22 mouse cellular contexts compared by ENCODE assay signal in the genomic region with DNA sequence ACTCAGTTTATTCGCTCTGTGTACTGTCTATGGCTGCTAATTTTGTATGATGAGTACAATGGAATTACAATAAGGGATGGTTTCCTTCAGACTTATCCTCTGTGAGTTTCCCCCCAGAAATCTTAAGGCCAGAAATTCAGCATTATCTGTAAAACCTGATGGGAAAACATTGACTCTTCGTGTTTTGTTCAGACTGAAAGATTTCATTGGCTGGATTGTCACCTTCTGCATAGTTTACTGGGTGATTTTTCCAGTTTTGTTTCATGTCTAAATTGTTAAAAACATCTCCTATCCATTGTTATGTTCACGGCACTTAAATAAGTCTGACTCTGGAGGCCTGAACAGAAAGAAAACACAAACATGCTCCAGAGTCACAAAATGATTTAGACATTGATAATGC.
DNase-seq lines count a peak whose midpoint lies in the region; ATAC-seq and TF ChIP-seq lines count a peak whose summit lies in the region.
"Had no signal": no experiment of that assay in that cellular context is flagged by ENCODE, and none has a peak within 500 bp of the region (broad histone marks: within the 10 kb centered on the region; RNA-seq: fewer than 3 reads in every experiment).

No protein-coding gene starts in this region.

- peak in 1 of 2 experiments; percentile 42 for DNase-seq in cerebellum, adult 2 months
- DNase-seq in cerebellum, adult 11-12 months = no peak
- peak; percentile 19 for DNase-seq in midbrain, embryonic 14.5 days
- DNase-seq: adrenal gland, adult 8-10 months; adrenal gland, postnatal 25 days; gastrocnemius, postnatal 10 days; gastrocnemius, postnatal 36 days; heart, adult 2 months; heart, postnatal 14 days; heart, postnatal 4 days had no signal

- H3K9me3 ChIP-seq in hindbrain, embryonic 15.5 days = no peaks in the 10 kb centered on the region
- H3K9me3 ChIP-seq in hindbrain, embryonic 12.5 days (replicated peaks) = no peaks in the 10 kb centered on the region
- no peaks in the 10 kb centered on the region for H3K9me3 ChIP-seq in midbrain, embryonic 14.5 days (ENCODE audit: control insufficient read depth, low read length)
- H3K9me3 ChIP-seq in midbrain, embryonic 15.5 days = no peaks in the 10 kb centered on the region
- no peaks in the 10 kb centered on the region for H3K9me3 ChIP-seq in neural tube, embryonic 14.5 days (ENCODE audit: control insufficient read depth, low read length)
- no peaks in the 10 kb centered on the region for H3K9me3 ChIP-seq in neural tube, embryonic 15.5 days (replicated peaks)
- H3K9me3 ChIP-seq: forebrain, embryonic 10.5 days; forebrain, embryonic 13.5 days; heart, embryonic 10.5 days; heart, embryonic 13.5 days; hindbrain, embryonic 13.5 days had no signal

- no peak overlapping the region for H3K4me3 ChIP-seq in cerebellum, adult 2 months (replicated peaks; ENCODE audit: insufficient read depth, low read depth, low read length)
- no peak overlapping the region for H3K4me3 ChIP-seq in hindbrain, embryonic 15.5 days
- no peak overlapping the region for H3K4me3 ChIP-seq in hindbrain, embryonic 12.5 days
- H3K4me3 ChIP-seq in midbrain, embryonic 14.5 days (replicated peaks; ENCODE audit: low read depth, low read length) = no peak overlapping the region
- no peak overlapping the region for H3K4me3 ChIP-seq in midbrain, embryonic 15.5 days
- no peak overlapping the region for H3K4me3 ChIP-seq in neural tube, embryonic 14.5 days (ENCODE audit: low read depth, low read length)
- no peak overlapping the region for H3K4me3 ChIP-seq in neural tube, embryonic 15.5 days (replicated peaks)
- H3K4me3 ChIP-seq: forebrain, embryonic 10.5 days; forebrain, embryonic 13.5 days; heart, adult 2 months; heart, embryonic 10.5 days; heart, embryonic 13.5 days; hindbrain, embryonic 13.5 days had no signal

- H3K27me3 ChIP-seq in cerebellum, adult 2 months (ENCODE audit: control insufficient read depth, insufficient read depth, low read length) = no peaks in the 10 kb centered on the region
- H3K27me3 ChIP-seq in hindbrain, embryonic 15.5 days = no peaks in the 10 kb centered on the region
- no peaks in the 10 kb centered on the region for H3K27me3 ChIP-seq in hindbrain, embryonic 12.5 days
- no peaks in the 10 kb centered on the region for H3K27me3 ChIP-seq in midbrain, embryonic 14.5 days (ENCODE audit: control insufficient read depth, insufficient read depth, low read length)
- no peaks in the 10 kb centered on the region for H3K27me3 ChIP-seq in midbrain, embryonic 15.5 days (replicated peaks)
- no peaks in the 10 kb centered on the region for H3K27me3 ChIP-seq in neural tube, embryonic 14.5 days (ENCODE audit: control insufficient read depth, insufficient read depth, low read length)
- no peaks in the 10 kb centered on the region for H3K27me3 ChIP-seq in neural tube, embryonic 15.5 days (replicated peaks)
- H3K27me3 ChIP-seq: forebrain, embryonic 13.5 days; heart, embryonic 13.5 days; hindbrain, embryonic 13.5 days had no signal

- peaks cover 16% of the 10 kb centered on the region; the same call in 1 of the 2 replicates for H3K4me1 ChIP-seq in cerebellum, adult 2 months (ENCODE audit: control insufficient read depth, insufficient read depth, low read length)
- peaks cover 3% of the 10 kb centered on the region; the same call in 1 of the 2 replicates for H3K4me1 ChIP-seq in hindbrain, embryonic 15.5 days (replicated peaks)
- no peaks in the 10 kb centered on the region for H3K4me1 ChIP-seq in hindbrain, embryonic 12.5 days
- H3K4me1 ChIP-seq in midbrain, embryonic 14.5 days (ENCODE audit: control insufficient read depth, insufficient read depth, low read length) = no peaks in the 10 kb centered on the region
- no peaks in the 10 kb centered on the region for H3K4me1 ChIP-seq in midbrain, embryonic 15.5 days
- no peaks in the 10 kb centered on the region for H3K4me1 ChIP-seq in neural tube, embryonic 14.5 days (ENCODE audit: control insufficient read depth, insufficient read depth, low read length)
- H3K4me1 ChIP-seq in neural tube, embryonic 15.5 days = no peaks in the 10 kb centered on the region
- H3K4me1 ChIP-seq: forebrain, embryonic 10.5 days; forebrain, embryonic 13.5 days; heart, embryonic 10.5 days; heart, embryonic 13.5 days; hindbrain, embryonic 13.5 days had no signal

- H3K9ac ChIP-seq in hindbrain, embryonic 15.5 days = no peak overlapping the region
- H3K9ac ChIP-seq in hindbrain, embryonic 12.5 days = no peak overlapping the region
- H3K9ac ChIP-seq in midbrain, embryonic 14.5 days (replicated peaks; ENCODE audit: low read length) = no peak overlapping the region
- no peak overlapping the region for H3K9ac ChIP-seq in midbrain, embryonic 15.5 days
- no peak overlapping the region for H3K9ac ChIP-seq in neural tube, embryonic 14.5 days (replicated peaks; ENCODE audit: low read depth, low read length)
- H3K9ac ChIP-seq in neural tube, embryonic 15.5 days (replicated peaks) = no peak overlapping the region
- H3K9ac ChIP-seq: forebrain, embryonic 13.5 days; heart, embryonic 13.5 days; hindbrain, embryonic 13.5 days had no signal

- no peaks in the 10 kb centered on the region for H3K36me3 ChIP-seq in hindbrain, embryonic 15.5 days
- no peaks in the 10 kb centered on the region for H3K36me3 ChIP-seq in hindbrain, embryonic 12.5 days
- H3K36me3 ChIP-seq in midbrain, embryonic 14.5 days (ENCODE audit: control insufficient read depth, insufficient read depth, low read length) = no peaks in the 10 kb centered on the region
- no peaks in the 10 kb centered on the region for H3K36me3 ChIP-seq in midbrain, embryonic 15.5 days (replicated peaks)
- H3K36me3 ChIP-seq in neural tube, embryonic 14.5 days (ENCODE audit: control insufficient read depth, insufficient read depth, low read length) = no peaks in the 10 kb centered on the region
- no peaks in the 10 kb centered on the region for H3K36me3 ChIP-seq in neural tube, embryonic 15.5 days
- H3K36me3 ChIP-seq: forebrain, embryonic 10.5 days; heart, embryonic 10.5 days; heart, embryonic 13.5 days; hindbrain, embryonic 13.5 days had no signal

- peak overlapping the region; percentile 74; the same call in 1 of the 2 replicates for H3K27ac ChIP-seq in cerebellum, adult 2 months (ENCODE audit: insufficient read depth, low read length)
- H3K27ac ChIP-seq in hindbrain, embryonic 15.5 days (replicated peaks) = peak overlapping the region; percentile 45; the same call in 1 of the 2 replicates
- no peak overlapping the region for H3K27ac ChIP-seq in hindbrain, embryonic 12.5 days
- no peak overlapping the region for H3K27ac ChIP-seq in midbrain, embryonic 14.5 days (replicated peaks; ENCODE audit: low read depth, low read length)
- H3K27ac ChIP-seq in midbrain, embryonic 15.5 days = no peak overlapping the region
- peak overlapping the region; percentile 34; the same call in 1 of the 2 replicates for H3K27ac ChIP-seq in neural tube, embryonic 14.5 days (ENCODE audit: low read depth, low read length)
- no peak overlapping the region for H3K27ac ChIP-seq in neural tube, embryonic 15.5 days (replicated peaks)
- H3K27ac ChIP-seq: forebrain, embryonic 10.5 days; forebrain, embryonic 13.5 days; heart, adult 2 months; heart, embryonic 10.5 days; heart, embryonic 13.5 days; hindbrain, embryonic 13.5 days had no signal

- TF ChIP-seq CTCF in cerebellum, adult 2 months (IDR thresholded peaks at IDR 0.05; ENCODE audit: borderline replicate concordance, insufficient read depth, low read depth, low read length) = no peak

- TF ChIP-seq POLR2A in cerebellum, adult 2 months (IDR thresholded peaks at IDR 0.05; ENCODE audit: borderline replicate concordance, insufficient read depth, low read length) = no peak

- no peak for ATAC-seq in hindbrain, embryonic 15.5 days (ENCODE audit: low FRiP score, low read depth)
- ATAC-seq in hindbrain, embryonic 12.5 days (ENCODE audit: low FRiP score) = no peak
- ATAC-seq in midbrain, embryonic 14.5 days (ENCODE audit: low FRiP score, low TSS enrichment) = no peak
- no peak for ATAC-seq in midbrain, embryonic 15.5 days (replicated peaks)
- ATAC-seq in neural tube, embryonic 14.5 days (ENCODE audit: low read depth) = no peak
- no peak; the same call in 1 of the 2 replicates for ATAC-seq in neural tube, embryonic 15.5 days (ENCODE audit: low FRiP score)
- ATAC-seq: activated CD4-positive, CD25-positive, alpha-beta regulatory T cell, adult 4 months; inflammation-experienced regulatory T-cells, adult 6 months had no signal

- 13% methylated on average over 3 of the region's 3 CpGs for WGBS in cerebellum, adult 2 months
- WGBS in hindbrain, embryonic 15.5 days = 60% methylated on average over 3 of the region's 3 CpGs
- WGBS in hindbrain, embryonic 12.5 days = 73% methylated on average over 3 of the region's 3 CpGs
- 66% methylated on average over 3 of the region's 3 CpGs for WGBS in midbrain, embryonic 14.5 days
- 61% methylated on average over 3 of the region's 3 CpGs for WGBS in midbrain, embryonic 15.5 days
- 56% methylated on average over 3 of the region's 3 CpGs for WGBS in neural tube, embryonic 14.5 days
- WGBS in neural tube, embryonic 15.5 days = 54% methylated on average over 3 of the region's 3 CpGs

- H3K4me2 ChIP-seq in hindbrain, embryonic 15.5 days = no peak overlapping the region
- no peak overlapping the region for H3K4me2 ChIP-seq in hindbrain, embryonic 12.5 days (replicated peaks)
- H3K4me2 ChIP-seq in midbrain, embryonic 14.5 days (ENCODE audit: low read length) = no peak overlapping the region
- no peak overlapping the region for H3K4me2 ChIP-seq in midbrain, embryonic 15.5 days
- H3K4me2 ChIP-seq in neural tube, embryonic 14.5 days (ENCODE audit: low read depth, low read length) = peak overlapping the region; percentile 12; the same call in 1 of the 2 replicates
- H3K4me2 ChIP-seq in neural tube, embryonic 15.5 days = no peak overlapping the region
- H3K4me2 ChIP-seq: forebrain, embryonic 13.5 days; heart, embryonic 13.5 days; hindbrain, embryonic 13.5 days had no signal

Comparison
In these comparisons a context has a peak if more than half of its experiments do, and no peak if none do; other contexts are left out.
1. H3K27ac ChIP-seq: peak in cerebellum, adult 2 months (single experiment), hindbrain, embryonic 15.5 days (single experiment) and neural tube, embryonic 14.5 days (single experiment); none in hindbrain, embryonic 12.5 days (single experiment), midbrain, embryonic 14.5 days (single experiment), midbrain, embryonic 15.5 days (single experiment) and neural tube, embryonic 15.5 days (single experiment).